Mouse (Mus musculus): Measurements from ENCODE around the gene Khdrbs1.

Khdrbs1 gene

GRCm38 (mm10) chr4:129671491-129672082, 70.5 kb downstream of the Khdrbs1 start:
- DNase-seq = peak; percentile 73

GRCm38 (mm10) chr4:129662255-129662813, 79.8 kb downstream of the Khdrbs1 start:
- no peak for DNase-seq

GRCm38 (mm10) chr4:129661584-129661983, 80.5 kb downstream of the Khdrbs1 start:
- DNase-seq = no peak

GRCm38 (mm10) chr4:129654770-129655169, 87.3 kb downstream of the Khdrbs1 start:
- no peak for DNase-seq

Measured in kidney, postnatal 14 days (tissue).